Mouse (Mus musculus) layer of hippocampus, adult 6 months (tissue): ENCODE measurements around the gene Xlr5a. TPM values are rescaled to one million over a fixed set of nuclear protein-coding genes. Genes with fewer than 3 reads are reported as not detected.

Experiments
- long read RNA-seq, 2 experiments: library from polyadenylated mRNA; unstranded; transcript quantifications; one replicate each; pipeline ENCODE4 v2.0.0; 2019 to 2020
- polyA plus RNA-seq: library from polyadenylated mRNA; unstranded; fragments of <200 nt; fragmentation: Nextera tagmentation; gene quantifications from 2 replicates; pipeline ENCODE4 v1.2.3, GENCODE M21; 2021

Gene Xlr5a
- not detected in 2 replicates for polyA plus RNA-seq
- long read RNA-seq, experiment 1, partial matches to known transcripts: 0 of 1 reads
- long read RNA-seq, experiment 1, other reads (novel, unspliced or antisense): 1 of 1 reads
- long read RNA-seq, experiment 2: 0 reads

DNA sequence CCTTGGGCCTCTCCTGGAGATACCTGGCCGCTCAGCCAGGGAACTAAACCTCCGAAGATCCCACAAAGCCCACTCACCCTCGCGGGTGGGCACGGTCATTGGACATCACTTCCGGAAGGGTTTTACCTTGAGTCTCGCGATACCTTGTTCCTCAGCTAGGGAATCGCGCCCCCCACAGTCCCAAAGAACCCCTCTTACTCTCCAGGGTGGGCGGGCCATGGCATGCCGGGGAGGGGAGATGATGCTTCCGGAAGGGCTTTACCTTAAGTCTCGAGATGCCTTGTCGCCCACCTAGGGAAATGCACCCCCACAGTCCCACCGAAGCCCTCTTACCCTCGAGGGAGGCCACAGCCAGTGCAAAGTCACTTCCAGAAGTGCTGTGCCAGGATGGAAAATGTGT, at the start of gene Xlr5a, which contains the start of gene Xlr5c:
Gene Xlr5a, minus strand, starts transcription at position 101 of the 400 bp plus-strand sequence.
Gene Xlr5c, minus strand, starts transcription at position 101 of the 400 bp plus-strand sequence.

DNA sequence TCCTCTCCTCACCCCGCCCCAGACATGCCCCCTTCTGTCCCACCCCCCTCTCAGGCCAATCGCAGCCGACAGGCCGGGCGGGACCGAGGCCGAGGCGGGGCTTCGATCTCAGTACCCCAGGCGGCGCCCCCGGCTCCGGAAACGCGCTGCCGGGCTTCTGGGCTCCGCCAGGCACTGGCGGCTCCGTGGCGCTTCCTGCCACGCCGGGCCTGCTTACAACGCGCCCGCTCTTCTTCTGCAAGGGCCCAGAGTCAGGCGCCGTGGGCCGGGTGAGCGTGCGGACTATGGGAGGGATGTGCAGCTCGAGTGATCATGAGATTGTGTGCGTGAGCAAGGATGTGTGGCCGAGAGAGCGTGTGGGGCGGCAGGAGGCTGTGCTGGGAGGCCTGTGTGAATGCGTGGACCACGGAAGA, 49.7 kb upstream of the Xlr5a start, which contains the start of gene Zfp275:
Gene Zfp275, plus strand, starts transcription at position 139 of the 413 bp plus-strand sequence.

DNA sequence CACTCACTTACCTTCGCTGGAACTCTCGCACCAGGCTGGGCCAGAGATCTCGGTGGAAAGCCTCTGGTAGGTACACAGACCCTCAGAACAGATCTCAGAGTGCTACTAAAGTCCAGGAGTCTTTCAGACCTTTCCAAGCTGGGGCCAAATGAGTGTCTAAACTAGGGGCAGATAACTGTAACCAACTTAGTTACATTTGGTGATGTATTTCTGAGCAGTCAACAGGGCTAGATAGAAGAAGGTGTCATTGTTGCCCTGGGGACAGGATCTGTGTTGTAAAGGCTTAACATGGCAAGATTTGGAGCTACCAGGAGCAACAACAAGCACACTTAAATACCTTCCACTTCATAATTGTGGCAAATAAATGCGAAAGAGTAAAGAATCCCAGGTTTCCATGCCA, 44.0 kb upstream of the Xlr5a start, which contains the start of gene Gm45015:
Gene Gm45015, minus strand, starts transcription at position 101 of the 400 bp plus-strand sequence.

DNA sequence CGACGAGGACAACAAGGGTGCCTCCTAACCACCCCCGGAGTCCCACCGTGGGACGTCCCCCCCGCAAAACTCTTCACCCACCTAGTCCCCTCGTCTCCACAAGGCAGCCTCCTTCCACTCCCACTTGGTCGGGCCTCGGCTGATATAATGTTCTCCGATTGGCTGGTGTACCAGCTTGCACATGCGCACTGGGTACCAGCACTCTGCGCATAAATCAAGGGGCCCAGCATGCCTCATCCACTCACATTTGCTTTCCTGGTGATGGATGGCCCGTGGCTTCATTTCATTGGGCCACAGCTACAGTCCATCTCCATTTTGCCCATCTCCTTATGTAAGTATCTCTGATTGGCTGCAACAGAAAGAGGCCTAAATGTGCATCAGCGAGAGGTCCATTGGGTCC, 27.5 kb downstream of the Xlr5a start, which contains the start of gene Xlr3c:
Gene Xlr3c, minus strand, starts transcription at position 121 of the 400 bp plus-strand sequence.

DNA sequence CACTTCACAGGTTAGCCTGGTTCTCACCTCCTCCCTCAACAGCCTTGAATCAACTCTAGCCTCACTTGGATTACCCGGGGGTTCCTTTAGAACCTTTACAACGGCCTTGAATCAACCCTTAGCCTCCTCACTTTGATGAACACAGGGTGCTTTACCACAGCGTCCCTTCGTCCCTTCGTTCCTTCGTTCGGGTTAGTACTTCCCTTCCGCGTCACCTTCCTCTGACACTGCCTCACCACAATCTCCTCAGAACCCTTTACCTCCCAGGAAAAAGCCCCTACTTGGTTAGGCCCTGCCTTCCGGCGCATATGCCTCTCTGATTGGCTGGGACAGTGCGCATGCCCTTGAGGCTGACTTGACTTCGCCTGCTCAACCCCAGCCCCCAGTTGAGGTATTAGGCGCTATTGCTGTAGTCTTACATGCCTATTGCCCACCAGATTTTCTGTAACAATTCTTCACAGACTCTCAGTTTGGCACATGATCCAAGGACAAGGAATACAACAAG, 49.9 kb downstream of the Xlr5a start, which contains the start of gene Xlr4c:
Gene Xlr4c, minus strand, starts transcription at position 310 of the 505 bp plus-strand sequence.

DNA sequence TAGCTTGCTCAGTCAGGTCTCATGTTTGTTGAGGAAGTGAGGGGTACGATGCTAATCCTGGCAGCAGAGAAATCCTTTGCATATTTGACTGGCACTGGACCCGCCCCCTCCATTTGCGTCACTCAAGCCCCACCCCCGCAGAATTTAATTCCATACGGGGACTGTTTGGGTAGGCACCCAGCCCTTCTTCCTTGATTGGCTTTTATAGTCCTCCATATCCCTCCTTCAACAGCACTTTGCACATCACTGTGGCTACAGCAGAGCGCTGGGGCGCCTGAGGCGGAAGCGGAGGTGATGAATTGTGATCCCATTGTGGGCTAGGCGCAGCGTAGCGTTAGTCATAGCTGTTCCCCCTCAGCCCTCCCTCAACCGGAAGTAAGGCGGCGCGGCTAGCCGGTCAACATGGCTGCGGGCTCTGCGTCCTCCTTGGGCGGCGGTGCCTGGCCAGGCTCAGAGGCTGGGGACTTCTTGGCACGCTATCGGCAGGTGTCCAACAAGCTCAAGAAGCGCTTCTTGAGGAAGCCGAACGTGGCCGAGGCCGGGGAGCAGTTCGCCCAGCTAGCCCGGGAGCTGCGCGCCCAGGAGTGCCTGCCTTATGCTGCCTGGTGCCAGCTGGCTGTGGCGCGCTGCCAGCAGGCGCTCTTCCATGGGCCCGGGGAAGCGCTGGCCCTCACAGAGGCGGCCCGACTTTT, 64.7 kb downstream of the Xlr5a start, which contains the start of gene F8a:
Gene F8a, plus strand, starts transcription at position 378 of the 692 bp plus-strand sequence.

DNA sequence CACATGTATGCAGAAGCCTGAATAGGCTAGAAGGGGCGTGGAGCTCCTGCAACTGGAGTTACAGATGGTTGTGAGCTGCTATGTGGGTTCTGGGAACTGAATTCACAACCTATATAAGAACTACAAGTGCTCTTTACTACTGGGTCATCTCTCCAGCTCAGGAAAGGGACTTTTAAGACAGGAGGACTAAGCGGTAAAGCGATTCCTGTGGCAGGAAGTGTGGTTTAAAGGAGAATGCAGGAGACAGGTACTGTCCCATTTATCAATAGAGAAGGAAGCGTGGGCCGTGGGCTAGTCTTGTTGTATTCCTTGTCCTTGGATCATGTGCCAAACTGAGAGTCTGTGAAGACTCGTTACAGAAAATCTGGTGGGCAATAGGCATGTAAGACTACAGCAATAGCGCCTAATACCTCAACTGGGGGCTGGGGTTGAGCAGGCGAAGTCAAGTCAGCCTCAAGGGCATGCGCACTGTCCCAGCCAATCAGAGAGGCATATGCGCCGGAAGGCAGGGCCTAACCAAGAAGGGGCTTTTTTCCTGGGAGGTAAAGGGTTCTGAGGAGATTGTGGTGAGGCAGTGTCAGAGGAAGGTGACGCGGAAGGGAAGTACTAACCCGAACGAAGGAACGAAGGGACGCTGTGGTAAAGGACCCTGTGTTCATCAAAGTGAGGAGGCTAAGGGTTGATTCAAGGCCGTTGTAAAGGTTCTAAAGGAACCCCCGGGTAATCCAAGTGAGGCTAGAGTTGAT, 78.8 kb downstream of the Xlr5a start, which contains the start of gene Xlr4b:
Gene Xlr4b, plus strand, starts transcription at position 515 of the 746 bp plus-strand sequence.

DNA sequence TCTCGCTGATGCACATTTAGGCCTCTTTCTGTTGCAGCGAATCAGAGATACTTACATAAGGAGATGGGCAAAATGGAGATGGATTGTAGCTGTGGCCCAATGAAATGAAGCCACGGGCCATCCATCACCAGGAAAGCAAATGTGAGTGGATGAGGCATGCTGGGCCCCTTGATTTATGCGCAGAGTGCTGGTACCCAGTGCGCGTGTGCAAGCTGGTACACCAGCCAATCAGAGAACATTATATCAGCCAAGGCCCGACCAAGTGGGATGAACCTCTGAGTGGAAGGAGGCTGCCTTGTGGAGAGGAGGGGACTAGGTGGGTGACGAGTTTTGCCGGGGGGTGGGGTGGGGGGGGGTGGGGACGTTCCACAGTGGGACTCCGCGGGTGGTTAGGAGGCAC, 100.8 kb downstream of the Xlr5a start, which contains the start of gene Xlr3b:
Gene Xlr3b, plus strand, starts transcription at position 274 of the 400 bp plus-strand sequence.

DNA sequence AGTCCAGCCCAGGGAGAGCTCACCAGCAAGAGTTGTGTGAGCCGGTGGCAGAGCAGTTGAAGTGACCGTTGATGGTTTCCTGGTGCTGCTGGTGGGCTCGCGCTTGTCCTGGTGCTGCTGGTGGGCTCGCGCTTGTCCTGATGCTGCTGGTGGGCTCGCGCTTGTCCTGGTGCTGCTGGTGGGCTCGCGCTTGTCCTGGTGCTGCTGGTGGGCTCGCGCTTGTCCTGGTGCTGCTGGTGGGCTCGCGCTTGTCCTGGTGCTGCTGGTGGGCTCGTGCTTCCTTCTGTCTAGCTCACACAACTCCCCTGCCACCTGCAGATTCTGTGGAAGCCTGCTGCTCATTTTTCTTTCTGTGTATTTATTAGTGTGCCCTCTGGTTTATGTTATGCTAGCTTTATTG, 115.9 kb downstream of the Xlr5a start, which contains the start of gene Spin2d:
Gene Spin2d, minus strand, starts transcription at position 101 of the 400 bp plus-strand sequence.

DNA sequence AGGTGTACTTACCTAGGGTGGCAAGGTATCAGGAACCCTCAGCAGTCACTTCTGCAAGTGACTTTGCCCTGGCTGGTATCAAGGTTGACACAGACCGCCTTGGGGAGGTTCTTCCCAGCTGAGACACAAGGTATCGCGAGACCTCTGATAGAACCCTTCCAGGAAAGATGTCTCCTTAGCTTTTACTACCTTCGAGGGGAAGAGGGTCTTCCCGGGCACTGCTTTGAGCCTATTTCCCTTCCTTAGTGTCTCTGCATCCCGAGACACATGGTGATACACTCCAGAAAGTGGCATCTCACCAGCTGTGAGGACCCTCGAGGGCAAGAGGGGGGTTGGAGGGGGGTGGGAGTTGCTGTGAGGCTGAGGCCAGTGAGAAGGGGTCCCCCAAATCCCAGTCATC, 143.4 kb downstream of the Xlr5a start, which contains the start of gene DXBay18:
Gene DXBay18, minus strand, starts transcription at position 101 of the 400 bp plus-strand sequence.

DNA sequence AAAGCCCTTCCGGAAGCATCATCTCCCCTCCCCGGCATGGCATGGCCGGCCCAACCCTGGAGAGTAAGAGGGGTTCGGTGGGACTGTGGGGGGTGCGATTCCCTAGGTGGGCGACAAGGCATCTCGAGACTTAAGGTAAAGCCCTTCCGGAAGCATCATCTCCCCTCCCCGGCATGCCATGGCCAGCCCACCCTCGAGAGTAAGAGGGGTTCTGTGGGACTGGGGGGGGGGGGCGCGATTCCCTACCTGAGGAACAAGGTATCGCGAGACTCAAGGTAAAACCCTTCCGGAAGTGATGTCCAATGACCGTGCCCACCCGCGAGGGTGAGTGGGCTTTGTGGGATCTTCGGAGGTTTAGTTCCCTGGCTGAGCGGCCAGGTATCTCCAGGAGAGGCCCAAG, 144.3 kb downstream of the Xlr5a start, which contains the start of gene Xlr5b:
Gene Xlr5b, plus strand, starts transcription at position 301 of the 400 bp plus-strand sequence.

DNA sequence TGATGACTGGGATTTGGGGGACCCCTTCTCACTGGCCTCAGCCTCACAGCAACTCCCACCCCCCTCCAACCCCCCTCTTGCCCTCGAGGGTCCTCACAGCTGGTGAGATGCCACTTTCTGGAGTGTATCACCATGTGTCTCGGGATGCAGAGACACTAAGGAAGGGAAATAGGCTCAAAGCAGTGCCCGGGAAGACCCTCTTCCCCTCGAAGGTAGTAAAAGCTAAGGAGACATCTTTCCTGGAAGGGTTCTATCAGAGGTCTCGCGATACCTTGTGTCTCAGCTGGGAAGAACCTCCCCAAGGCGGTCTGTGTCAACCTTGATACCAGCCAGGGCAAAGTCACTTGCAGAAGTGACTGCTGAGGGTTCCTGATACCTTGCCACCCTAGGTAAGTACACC, 176.0 kb downstream of the Xlr5a start, which contains the start of gene Gm14685:
Gene Gm14685, plus strand, starts transcription at position 301 of the 400 bp plus-strand sequence.

DNA sequence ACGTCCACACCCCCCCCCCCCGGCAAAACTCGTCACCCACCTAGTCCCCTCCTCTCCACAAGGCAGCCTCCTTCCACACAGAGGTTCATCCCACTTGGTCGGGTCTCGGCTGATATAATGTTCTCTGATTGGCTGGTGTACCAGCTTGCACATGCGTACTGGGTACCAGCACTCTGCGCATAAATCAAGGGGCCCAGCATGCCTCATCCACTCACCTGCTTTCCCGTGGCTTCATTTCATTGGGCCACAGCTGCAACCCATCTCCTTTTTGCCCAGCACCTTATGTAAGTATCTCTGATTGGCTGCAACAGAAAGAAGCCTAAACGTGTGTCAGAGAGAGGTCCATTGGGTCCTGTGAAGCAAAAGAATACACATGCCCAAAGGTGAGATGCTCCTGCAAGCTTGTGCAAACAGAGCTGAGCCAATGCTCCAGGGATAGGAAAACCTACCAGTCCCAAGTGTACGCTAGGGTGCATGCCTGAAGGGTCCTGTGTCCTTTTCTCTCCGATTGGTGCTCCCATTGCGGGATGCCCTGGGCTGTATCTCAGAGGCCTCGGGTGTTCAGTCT, 195.8 kb downstream of the Xlr5a start, which contains the start of gene Xlr3a:
Gene Xlr3a, minus strand, starts transcription at position 155 of the 568 bp plus-strand sequence.

DNA sequence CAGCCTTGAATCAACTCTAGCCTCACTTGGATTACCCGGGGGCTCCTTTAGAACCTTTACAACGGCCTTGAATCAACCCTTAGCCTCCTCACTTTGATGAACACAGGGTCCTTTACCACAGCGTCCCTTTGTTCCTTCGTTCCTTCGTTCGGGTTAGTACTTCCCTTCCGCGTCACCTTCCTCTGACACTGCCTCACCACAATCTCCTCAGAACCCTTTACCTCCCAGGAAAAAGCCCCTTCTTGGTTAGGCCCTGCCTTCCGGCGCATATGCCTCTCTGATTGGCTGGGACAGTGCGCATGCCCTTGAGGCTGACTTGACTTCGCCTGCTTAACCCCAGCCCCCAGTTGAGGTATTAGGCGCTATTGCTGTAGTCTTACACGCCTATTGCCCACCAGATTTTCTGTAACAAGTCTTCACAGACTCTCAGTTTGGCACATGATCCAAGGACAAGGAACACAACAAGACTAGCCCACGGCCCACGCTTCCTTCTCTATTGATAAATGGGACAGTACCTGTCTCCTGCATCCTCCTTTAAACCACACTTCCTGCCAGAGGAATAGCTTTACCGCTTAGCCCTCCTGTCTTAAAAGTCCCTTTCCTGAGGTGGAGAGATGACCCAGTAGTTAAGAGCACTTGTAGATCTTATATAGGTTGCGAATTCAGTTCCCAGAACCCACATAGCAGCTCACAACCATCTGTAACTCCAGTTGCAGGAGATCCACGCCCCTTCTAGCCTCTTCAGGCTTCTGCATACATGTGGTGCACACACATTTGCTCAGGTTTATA, 210.3 kb downstream of the Xlr5a start, which contains the start of gene Xlr4a:
Gene Xlr4a, minus strand, starts transcription at position 212 of the 789 bp plus-strand sequence.

DNA sequence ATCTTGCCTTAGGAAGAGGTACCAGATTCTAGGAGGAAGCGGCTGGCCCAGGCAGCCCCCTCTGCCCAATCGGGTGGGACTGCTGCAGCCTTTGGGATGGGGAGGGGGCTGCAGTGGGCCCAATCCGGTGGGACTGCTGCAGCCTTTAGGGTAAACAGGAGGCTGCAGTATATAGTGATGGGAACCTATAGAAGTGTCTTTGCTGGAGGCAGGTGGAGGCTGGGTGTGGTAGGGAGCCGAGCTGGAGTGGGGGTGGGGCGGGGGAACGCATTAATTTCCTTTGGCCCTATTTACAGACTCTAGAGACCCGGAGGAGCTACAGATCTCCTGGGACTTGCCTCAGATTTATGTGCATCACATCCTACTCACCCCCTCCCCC, 228.4 kb downstream of the Xlr5a start, which contains the start of gene Pnma3:
Gene Pnma3, plus strand, starts transcription at position 373 of the 379 bp plus-strand sequence.

Other genes starting within 250 kb of the Xlr5a start
- 0.68 and 1.0 TPM in 2 replicates for gene Pnma3, start 228.2 kb downstream of the Xlr5a start, polyA plus RNA-seq
- 0.18 TPM in 1 of 2 replicates, not detected in the other for gene Xlr4a, start 210.5 kb downstream of the Xlr5a start, polyA plus RNA-seq
- gene Xlr3a, start 195.9 kb downstream of the Xlr5a start, polyA plus RNA-seq: 0.53 and 1.8 TPM in 2 replicates
- gene Gm14685, start 175.9 kb downstream of the Xlr5a start, polyA plus RNA-seq: 0.52 and 0.60 TPM in 2 replicates
- gene Xlr5b, start 144.2 kb downstream of the Xlr5a start, polyA plus RNA-seq: not detected in 2 replicates
- 0.19 and 0.33 TPM in 2 replicates for gene DXBay18, start 143.5 kb downstream of the Xlr5a start, polyA plus RNA-seq
- gene Spin2d, start 116.0 kb downstream of the Xlr5a start, polyA plus RNA-seq: not detected in 2 replicates
- gene Xlr3b, start 100.8 kb downstream of the Xlr5a start, polyA plus RNA-seq: 0.65 and 1.9 TPM in 2 replicates
- gene Xlr4b, start 78.6 kb downstream of the Xlr5a start, polyA plus RNA-seq: 0.23 TPM in 1 of 2 replicates, not detected in the other
- 15.0 and 17.2 TPM in 2 replicates for gene F8a, start 64.7 kb downstream of the Xlr5a start, polyA plus RNA-seq
- gene Xlr4c, start 49.8 kb downstream of the Xlr5a start, polyA plus RNA-seq: 0.24 TPM in 1 of 2 replicates, not detected in the other
- gene Xlr3c, start 27.6 kb downstream of the Xlr5a start, polyA plus RNA-seq: not detected in 2 replicates
- gene Xlr5c, start within 50 bp of the Xlr5a start, polyA plus RNA-seq: not detected in 2 replicates
- not detected in 2 replicates for gene Gm45015, start 43.9 kb upstream of the Xlr5a start, polyA plus RNA-seq
- 2.7 and 3.2 TPM in 2 replicates for gene Zfp275, start 49.6 kb upstream of the Xlr5a start, polyA plus RNA-seq
- gene Gm18336, start 105.8 kb upstream of the Xlr5a start, polyA plus RNA-seq: not detected in 2 replicates
- gene Zfp92, start 118.1 kb upstream of the Xlr5a start, polyA plus RNA-seq: 0.62 and 0.69 TPM in 2 replicates
- gene Trex2, start 142.4 kb upstream of the Xlr5a start, polyA plus RNA-seq: not detected in 2 replicates
- gene Haus7, start 166.1 kb upstream of the Xlr5a start, polyA plus RNA-seq: 15.1 and 16.3 TPM in 2 replicates
- gene Bgn, start 190.6 kb upstream of the Xlr5a start, polyA plus RNA-seq: 23.7 and 24.2 TPM in 2 replicates
- gene Atp2b3, start 210.1 kb upstream of the Xlr5a start, polyA plus RNA-seq: 25.1 and 27.2 TPM in 2 replicates